ENCODE assay signal across 9 mouse cellular contexts in genomic region chr9:66590051-66590450, GRCm38 (mm10). TPM values are rescaled to one million over a fixed set of nuclear protein-coding genes. Genes with fewer than 3 reads are reported as not detected.
DNase-seq lines count a peak whose midpoint lies in the region; ATAC-seq lines count a peak whose summit lies in the region.
"Had no signal": no experiment of that assay in that cellular context is flagged by ENCODE, and none has a peak within 500 bp of the region (broad histone marks: within the 10 kb centered on the region; RNA-seq: fewer than 3 reads in every experiment).

No protein-coding gene starts in this region.

- H3K4me1 ChIP-seq in heart, embryonic 15.5 days (replicated peaks), result peaks cover 29% of the 10 kb centered on the region
- peaks cover 43% of the 10 kb centered on the region for H3K4me1 ChIP-seq in forebrain, embryonic 12.5 days
- peaks cover 25% of the 10 kb centered on the region for H3K4me1 ChIP-seq in intestine, embryonic 15.5 days (replicated peaks)
- H3K4me1 ChIP-seq in neural tube, embryonic 13.5 days (replicated peaks), result peaks cover 54% of the 10 kb centered on the region

- no peak overlapping the region for H3K9ac ChIP-seq in heart, embryonic 15.5 days
- no peak overlapping the region for H3K9ac ChIP-seq in forebrain, embryonic 12.5 days
- H3K9ac ChIP-seq in intestine, embryonic 15.5 days, result no peak overlapping the region
- peak overlapping the region; percentile 41; the same call in 1 of the 2 replicates for H3K9ac ChIP-seq in neural tube, embryonic 13.5 days

- 55% methylated on average over 2 of the region's 2 CpGs for WGBS in heart, embryonic 15.5 days
- 60% methylated on average over 2 of the region's 2 CpGs for WGBS in forebrain, embryonic 12.5 days
- 45% methylated on average over 2 of the region's 2 CpGs for WGBS in intestine, embryonic 15.5 days
- WGBS in neural tube, embryonic 13.5 days, result 65% methylated on average over 2 of the region's 2 CpGs

- no peaks in the 10 kb centered on the region for H3K27me3 ChIP-seq in heart, embryonic 15.5 days
- H3K27me3 ChIP-seq in forebrain, embryonic 12.5 days, result no peaks in the 10 kb centered on the region
- no peaks in the 10 kb centered on the region for H3K27me3 ChIP-seq in intestine, embryonic 15.5 days (replicated peaks)
- H3K27me3 ChIP-seq in neural tube, embryonic 13.5 days, result 0 out of 2 replicates have a peak, but pooled peaks cover 7% of the 10 kb centered on the region

- H3K4me2 ChIP-seq in heart, embryonic 15.5 days, result 0 out of 2 replicates have a peak overlapping the region, but pooled peaks have one; percentile 13
- H3K4me2 ChIP-seq in forebrain, embryonic 12.5 days, result peak overlapping the region; percentile 71
- peak overlapping the region; percentile 24; the same call in 1 of the 2 replicates for H3K4me2 ChIP-seq in intestine, embryonic 15.5 days (replicated peaks)
- peak overlapping the region; percentile 70 for H3K4me2 ChIP-seq in neural tube, embryonic 13.5 days

- intact Hi-C loops in left cerebral cortex, postnatal 10 days (cut with DNase I), result loop anchor here (10.0 kb wide), 1 partner anchor 75 kb away; the partner anchor contains the start of gene Fbxl22

- no peaks in the 10 kb centered on the region for H3K9me3 ChIP-seq in heart, embryonic 15.5 days (replicated peaks)
- H3K9me3 ChIP-seq in forebrain, embryonic 12.5 days, result no peaks in the 10 kb centered on the region
- H3K9me3 ChIP-seq in intestine, embryonic 15.5 days, result no peaks in the 10 kb centered on the region
- H3K9me3 ChIP-seq in neural tube, embryonic 13.5 days, result no peaks in the 10 kb centered on the region

- no peak overlapping the region for H3K27ac ChIP-seq in heart, embryonic 15.5 days
- H3K27ac ChIP-seq in forebrain, embryonic 12.5 days, result no peak overlapping the region
- no peak overlapping the region for H3K27ac ChIP-seq in intestine, embryonic 15.5 days
- H3K27ac ChIP-seq in neural tube, embryonic 13.5 days (replicated peaks), result no peak overlapping the region

- no peaks in the 10 kb centered on the region for H3K36me3 ChIP-seq in heart, embryonic 15.5 days
- no peaks in the 10 kb centered on the region for H3K36me3 ChIP-seq in forebrain, embryonic 12.5 days (replicated peaks)
- H3K36me3 ChIP-seq in intestine, embryonic 15.5 days, result no peaks in the 10 kb centered on the region
- no peaks in the 10 kb centered on the region for H3K36me3 ChIP-seq in neural tube, embryonic 13.5 days

- no peak for ATAC-seq in heart, embryonic 15.5 days (replicated peaks; ENCODE audit: insufficient number of reproducible peaks, insufficient read depth, low FRiP score, low read depth)
- no peak for ATAC-seq in forebrain, embryonic 12.5 days (ENCODE audit: low FRiP score)
- ATAC-seq in intestine, embryonic 15.5 days, result no peak
- no peak for ATAC-seq in neural tube, embryonic 13.5 days (ENCODE audit: low read depth)

- no peak for DNase-seq in heart, adult 8-10 months (ENCODE audit: low spot score)
- DNase-seq in embryo, embryonic 10.5 days (ENCODE audit: low spot score), result no peak
- no peak for DNase-seq in left cerebral cortex, postnatal 10 days (ENCODE audit: extremely low spot score in 1 of 2, low spot score in 2 of 2)
- DNase-seq in frontal cortex, postnatal 36 days (ENCODE audit: low spot score in 2 of 2), result no peak
- DNase-seq: adrenal gland, postnatal 25 days had no signal

- peak overlapping the region; percentile 1; the same call in 1 of the 2 replicates for H3K4me3 ChIP-seq in heart, embryonic 15.5 days
- H3K4me3 ChIP-seq in forebrain, embryonic 12.5 days (replicated peaks), result peak overlapping the region; percentile 5; the same call in 1 of the 2 replicates
- H3K4me3 ChIP-seq in intestine, embryonic 15.5 days (replicated peaks), result no peak overlapping the region
- H3K4me3 ChIP-seq in neural tube, embryonic 13.5 days, result no peak overlapping the region

RNA-seq across cellular contexts. Expression of gene Usp3, which starts 2.9 kb away (rescaled TPM):
- polyA plus RNA-seq in heart, embryonic 15.5 days (2015; fragmentation: Nextera tagmentation; extraction: Ambion mirVana), result 30.5 and 35.6 TPM in 2 replicates
- total RNA-seq in heart, adult 8-10 months (2022), result 10 to 100 TPM; 19.8 to 26.5 (median 21.9) TPM
- 121 and 122 TPM in 2 replicates for polyA plus RNA-seq in forebrain, embryonic 12.5 days (2016; fragmentation: Nextera tagmentation; extraction: Ambion mirVana)
- 78.9 and 79.5 TPM in 2 replicates for polyA plus RNA-seq in intestine, embryonic 15.5 days (2015; fragmentation: Nextera tagmentation; extraction: Ambion mirVana)
- 74.7 and 97.3 TPM in 2 replicates for polyA plus RNA-seq in neural tube, embryonic 13.5 days (2015; fragmentation: Nextera tagmentation; extraction: Ambion mirVana)
- total RNA-seq in left cerebral cortex, postnatal 10 days (2021), result 10 to 100 TPM; 29.5 to 37.2 TPM

Comparison
In these comparisons a context has a peak if more than half of its experiments do, and no peak if none do; other contexts are left out.
1. H3K4me2 ChIP-seq: peak in every context shown above with its lines; median percentile 71 in forebrain, embryonic 12.5 days; 70 in neural tube, embryonic 13.5 days; 24 in intestine, embryonic 15.5 days; 13 in heart, embryonic 15.5 days.
2. H3K4me3 ChIP-seq: peak in heart, embryonic 15.5 days (single experiment) and forebrain, embryonic 12.5 days (single experiment); none in intestine, embryonic 15.5 days (single experiment) and neural tube, embryonic 13.5 days (single experiment).